Mouse (Mus musculus) intestine, embryonic 14.5 days (tissue): ENCODE data around the gene Opa3. TPM values are rescaled to one million over a fixed set of nuclear protein-coding genes. Genes with fewer than 3 reads are reported as not detected.

ENCODE experiments used
- ATAC-seq: fragments of 200-750 bp; cut with Nextera tagmentation; replicated peaks from 2 replicates; pipeline ENCODE4 v1.8.0; 2017; ENCODE audit warnings: low read depth, moderate number of reproducible peaks, moderate TSS enrichment, moderate library complexity; ENCODE audit not compliant: low FRiP score, low TSS enrichment
- DNase-seq: peaks from one replicate; pipeline ENCODE4 v3.0.0-alpha.2; 2018; ENCODE audit warnings: low spot score
- H3K27ac ChIP-seq: fragments of 300-500 bp; sonication (generic); 2 replicates; pipeline ENCODE4 v1.5.1; 2014; ENCODE audit warnings: low read depth, mild to moderate bottlenecking, control low read depth
- H3K27me3 ChIP-seq: fragments of 300-500 bp; sonication (generic); replicated peaks from 2 replicates; pipeline ENCODE4 v1.6.1; 2014; ENCODE audit warnings: low read length, control low read depth; ENCODE audit not compliant: control insufficient read depth, insufficient read depth
- H3K36me3 ChIP-seq: fragments of 300-500 bp; sonication (generic); 2 replicates; pipeline ENCODE4 v1.6.1; 2014; ENCODE audit warnings: low read length, control low read depth; ENCODE audit not compliant: control insufficient read depth, insufficient read depth
- H3K4me1 ChIP-seq: fragments of 300-500 bp; sonication (generic); replicated peaks from 2 replicates; pipeline ENCODE4 v1.6.1; 2014; ENCODE audit warnings: low read length, control low read depth, mixed read lengths; ENCODE audit not compliant: control insufficient read depth, insufficient read depth
- H3K4me2 ChIP-seq: fragments of 300-500 bp; sonication (generic); 2 replicates; pipeline ENCODE4 v1.6.1; 2014; ENCODE audit warnings: low read length
- H3K4me3 ChIP-seq: fragments of 300-500 bp; sonication (generic); 2 replicates; pipeline ENCODE4 v1.5.1; 2014; ENCODE audit warnings: low read depth, low read length, control low read depth, mixed read lengths
- H3K9ac ChIP-seq: fragments of 300-500 bp; sonication (generic); 2 replicates; pipeline ENCODE4 v1.6.1; 2014; ENCODE audit warnings: mild to moderate bottlenecking, low read length
- H3K9me3 ChIP-seq: fragments of 300-500 bp; sonication (generic); 2 replicates; pipeline ENCODE4 v1.6.1; 2016; ENCODE audit warnings: low read length, control low read depth; ENCODE audit not compliant: control insufficient read depth
- WGBS: fragments of 180-500 bp; shearing (Covaris S2); extraction: QIAGEN DNeasy Blood & Tissue Kit; methylation state at CpG from one replicate; pipeline ENCODE4 v1.1.7; 2014; 5-methylcytosine and 5-hydroxymethylcytosine counted together
- polyA plus RNA-seq: library from polyadenylated mRNA; unstranded; fragments of >200 nt; fragmentation: Nextera tagmentation; extraction: Ambion mirVana; gene quantifications from 2 replicates; pipeline ENCODE4 v1.2.1, GENCODE M21; 2014

The Opa3 gene
- polyA plus RNA-seq, 1 experiment from 2014 or later = 37.4 TPM

DNA sequence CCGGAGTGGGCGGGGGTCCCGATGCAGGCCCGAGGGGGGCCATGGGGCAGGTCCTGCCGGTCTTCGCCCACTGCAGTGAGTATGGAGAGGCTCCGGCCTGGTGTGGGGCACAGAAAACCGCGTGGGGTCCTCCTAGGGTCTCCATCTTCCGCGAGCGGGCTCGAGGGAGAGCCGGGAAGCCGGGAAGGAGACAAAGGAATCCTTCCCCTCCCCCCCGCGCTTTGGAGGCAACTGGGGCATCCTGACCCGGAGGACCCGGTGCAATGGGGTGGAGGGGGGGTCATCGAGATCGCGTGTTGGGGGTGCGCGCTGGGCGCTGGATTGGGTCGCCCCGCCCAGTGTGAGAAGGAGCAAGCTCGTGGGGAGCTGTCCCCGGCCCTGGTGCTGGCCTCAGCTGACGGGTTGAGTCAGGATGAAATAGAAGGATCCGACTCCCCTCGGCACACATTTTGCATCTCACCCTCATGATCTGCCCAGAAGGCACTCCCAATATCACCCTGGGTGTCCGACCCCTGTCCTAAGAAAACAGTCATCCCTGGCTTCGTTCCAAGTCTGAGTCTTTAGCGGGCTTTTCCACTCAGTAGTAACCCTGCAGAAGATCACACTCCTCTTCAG, 54.8 kb downstream of the Opa3 start:
- Histone ChIP-seq H3K4me3 (peak overlapping the region; percentile 55), H3K36me3 (no peaks in the 10 kb centered on the region), H3K4me2 (peak overlapping the region; percentile 96), H3K27me3 (peaks cover 44% of the 10 kb centered on the region), H3K4me1 (0 out of 2 replicates have a peak, but pooled peaks cover 5% of the 10 kb centered on the region), H3K9ac (peak overlapping the region; percentile 41), H3K27ac (no peak overlapping the region), H3K9me3 (no peaks in the 10 kb centered on the region)
- 1% methylated on average over 34 of the region's 35 CpGs for WGBS
- peak; percentile 67 for ATAC-seq
- DNase-seq = peak; percentile 91

DNA sequence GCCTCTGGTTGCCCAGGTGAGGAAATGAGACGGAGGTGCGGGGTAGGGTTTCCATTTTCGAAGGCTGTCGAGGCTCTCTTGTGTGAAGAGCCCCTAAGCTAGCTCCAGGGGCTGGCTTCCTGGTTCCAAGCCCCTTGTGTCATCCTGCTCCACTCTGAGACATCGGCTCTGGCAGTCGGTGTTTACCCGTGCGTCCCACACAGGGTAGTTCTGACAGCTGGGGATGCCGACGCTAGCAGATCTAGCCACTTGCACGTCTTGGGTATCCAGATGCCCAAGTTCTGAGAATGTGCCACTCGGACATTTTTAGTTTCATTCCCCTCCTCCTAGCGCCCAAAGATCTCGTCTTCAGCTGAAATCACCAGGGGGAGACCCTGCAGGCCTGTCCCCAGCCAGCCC, 55.3 kb downstream of the Opa3 start:
- DNase-seq (no peak), ATAC-seq (no peak)
- H3K9me3 ChIP-seq = no peaks in the 10 kb centered on the region
- peaks cover 39% of the 10 kb centered on the region for H3K27me3 ChIP-seq
- H3K27ac ChIP-seq = no peak overlapping the region
- 39% methylated on average over 14 of the region's 14 CpGs for WGBS
- H3K4me3 ChIP-seq = peak overlapping the region; percentile 55; the same call in 1 of the 2 replicates
- H3K4me2 ChIP-seq = peak overlapping the region; percentile 96
- H3K9ac ChIP-seq = no peak overlapping the region
- 0 out of 2 replicates have a peak, but pooled peaks cover 5% of the 10 kb centered on the region for H3K4me1 ChIP-seq
- no peaks in the 10 kb centered on the region for H3K36me3 ChIP-seq

DNA sequence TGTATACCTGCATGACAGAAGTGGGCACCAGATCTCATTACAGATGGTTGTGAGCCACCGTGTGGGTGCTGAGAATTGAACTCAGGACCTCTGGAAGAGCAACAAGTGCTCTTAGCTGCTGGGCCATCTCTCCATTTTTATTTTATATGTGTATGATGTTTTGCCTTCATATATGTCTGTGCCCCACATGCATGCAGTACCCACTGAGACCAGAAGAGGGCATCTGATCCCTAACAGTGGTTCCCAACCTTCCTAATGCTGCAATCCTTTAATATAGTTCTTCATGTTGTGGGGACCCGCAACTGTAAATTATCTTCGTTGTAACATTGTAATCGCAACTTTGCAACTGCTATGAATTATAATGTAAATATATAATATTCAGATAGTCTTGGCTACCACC, 56.6 kb downstream of the Opa3 start:
- Histone ChIP-seq H3K4me1 (0 out of 2 replicates have a peak, but pooled peaks cover 5% of the 10 kb centered on the region), H3K27ac (no peak overlapping the region), H3K9me3 (no peaks in the 10 kb centered on the region), H3K4me3 (no peak overlapping the region), H3K36me3 (no peaks in the 10 kb centered on the region), H3K27me3 (peaks cover 26% of the 10 kb centered on the region), H3K4me2 (no peak overlapping the region), H3K9ac (no peak overlapping the region)
- WGBS = 28% methylated on average over 4 of the region's 4 CpGs
- DNase-seq (peak; percentile 84), ATAC-seq (no peak)

DNA sequence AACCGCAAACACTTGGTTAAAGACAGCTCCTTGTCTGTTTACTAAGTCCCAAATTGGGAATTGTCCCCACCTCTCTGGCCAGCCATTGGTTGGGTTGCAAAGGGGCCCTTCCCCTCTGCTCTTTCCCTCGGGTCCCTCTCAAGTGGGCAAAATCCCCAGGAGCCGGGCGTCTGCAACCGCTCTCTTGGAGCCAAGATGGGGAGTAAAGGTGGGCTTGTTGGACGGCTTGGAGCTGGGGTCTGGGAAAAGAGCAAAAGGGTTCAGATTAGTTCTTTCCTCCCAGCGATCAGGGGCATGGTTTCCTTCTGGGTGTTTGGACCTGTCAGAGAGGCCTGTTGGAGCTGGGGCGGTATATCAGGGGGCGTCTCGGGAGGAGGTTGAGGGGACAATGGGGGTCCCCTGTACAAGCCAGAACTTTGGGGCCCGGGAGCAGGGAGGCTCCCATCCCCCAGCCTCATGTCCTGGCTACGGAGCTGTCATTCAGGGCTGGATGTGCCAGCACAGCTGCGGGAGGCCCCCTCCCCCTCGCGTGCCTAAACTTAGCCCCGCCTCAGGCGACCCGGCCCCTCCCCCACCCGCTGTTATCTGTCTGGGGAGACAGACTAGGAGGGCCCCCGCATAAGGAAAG, 62.9 kb downstream of the Opa3 start:
- no peak; the same call in 1 of the 2 replicates for ATAC-seq
- peak overlapping the region; percentile 57 for H3K27ac ChIP-seq
- H3K36me3 ChIP-seq = no peaks in the 10 kb centered on the region
- DNase-seq = peak; percentile 67
- peaks cover 11% of the 10 kb centered on the region; the same call in 1 of the 2 replicates for H3K4me1 ChIP-seq
- peak overlapping the region; percentile 30 for H3K4me3 ChIP-seq
- no peaks in the 10 kb centered on the region for H3K9me3 ChIP-seq
- no peaks in the 10 kb centered on the region for H3K27me3 ChIP-seq
- H3K9ac ChIP-seq = peak overlapping the region; percentile 31
- peak overlapping the region; percentile 74 for H3K4me2 ChIP-seq
- 1% methylated on average over 20 of the region's 20 CpGs for WGBS

DNA sequence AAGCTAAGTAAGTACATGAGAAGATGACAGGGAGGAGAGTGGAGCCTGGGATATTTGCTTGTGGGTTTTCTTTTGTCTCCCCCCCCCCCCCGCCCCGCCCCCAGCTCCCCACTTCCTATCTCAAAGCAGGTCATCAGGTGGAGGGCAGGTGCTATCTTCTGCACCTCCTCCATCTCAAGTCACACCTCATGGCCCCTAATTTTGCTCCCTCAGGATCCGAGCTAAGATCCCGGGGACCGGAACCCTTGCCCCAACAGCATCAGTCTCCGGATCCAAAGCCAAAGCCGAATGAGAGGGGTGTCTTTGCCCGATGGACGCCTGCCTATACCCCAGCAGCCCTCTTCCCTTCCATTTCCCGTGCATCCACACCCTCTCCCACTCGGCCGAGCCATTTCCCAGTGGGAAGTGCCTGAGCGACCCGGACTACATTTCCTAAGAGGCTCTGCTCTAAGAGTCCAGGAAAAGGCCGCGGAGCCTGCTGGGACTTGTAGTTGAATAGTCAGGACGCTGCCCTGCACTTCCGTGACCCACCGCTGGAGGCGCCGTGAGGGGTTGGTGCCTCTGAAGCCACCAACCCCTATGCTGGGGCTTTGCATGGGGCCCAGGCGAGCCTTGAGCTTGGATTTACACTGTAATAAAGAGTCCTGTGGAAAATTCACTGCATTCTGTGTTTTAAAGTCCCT, 67.5 kb downstream of the Opa3 start:
- H3K4me2 ChIP-seq = peak overlapping the region; percentile 57
- no peaks in the 10 kb centered on the region for H3K36me3 ChIP-seq
- H3K27me3 ChIP-seq = no peaks in the 10 kb centered on the region
- H3K9me3 ChIP-seq = no peaks in the 10 kb centered on the region
- H3K9ac ChIP-seq = peak overlapping the region; percentile 25; the same call in 1 of the 2 replicates
- WGBS = 14% methylated on average over 21 of the region's 22 CpGs
- peak overlapping the region; percentile 31 for H3K4me3 ChIP-seq
- peaks cover 12% of the 10 kb centered on the region; the same call in 1 of the 2 replicates for H3K4me1 ChIP-seq
- H3K27ac ChIP-seq = no peak overlapping the region
- ATAC-seq (peak; percentile 56), DNase-seq (peak; percentile 100)

DNA sequence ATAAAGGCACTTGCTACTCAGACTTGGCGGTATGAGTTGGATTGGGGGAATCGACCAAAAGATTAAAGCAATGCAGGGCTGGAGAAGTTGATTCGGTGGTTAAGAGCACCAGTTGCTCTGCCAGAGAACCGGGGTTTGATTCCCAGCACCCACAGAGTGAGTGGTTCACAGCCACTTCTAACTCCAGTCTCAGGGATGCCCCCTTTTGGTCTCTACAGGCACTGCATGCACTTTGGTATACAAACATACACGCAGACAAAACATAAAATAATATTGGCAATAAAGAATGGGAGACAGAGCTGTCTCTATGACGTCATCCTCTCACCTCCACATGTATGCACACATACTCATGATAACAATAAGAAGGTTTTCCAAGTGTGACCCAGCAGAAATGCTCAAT, 68.9 kb downstream of the Opa3 start:
- no peak overlapping the region for H3K4me2 ChIP-seq
- no peak overlapping the region for H3K4me3 ChIP-seq
- peaks cover 7% of the 10 kb centered on the region for H3K27me3 ChIP-seq
- H3K27ac ChIP-seq = no peak overlapping the region
- peaks cover 5% of the 10 kb centered on the region for H3K4me1 ChIP-seq
- ATAC-seq (no peak), DNase-seq (no peak)
- 82% methylated on average over 6 of the region's 6 CpGs for WGBS
- H3K9me3 ChIP-seq = no peaks in the 10 kb centered on the region
- H3K9ac ChIP-seq = no peak overlapping the region
- no peaks in the 10 kb centered on the region for H3K36me3 ChIP-seq

DNA sequence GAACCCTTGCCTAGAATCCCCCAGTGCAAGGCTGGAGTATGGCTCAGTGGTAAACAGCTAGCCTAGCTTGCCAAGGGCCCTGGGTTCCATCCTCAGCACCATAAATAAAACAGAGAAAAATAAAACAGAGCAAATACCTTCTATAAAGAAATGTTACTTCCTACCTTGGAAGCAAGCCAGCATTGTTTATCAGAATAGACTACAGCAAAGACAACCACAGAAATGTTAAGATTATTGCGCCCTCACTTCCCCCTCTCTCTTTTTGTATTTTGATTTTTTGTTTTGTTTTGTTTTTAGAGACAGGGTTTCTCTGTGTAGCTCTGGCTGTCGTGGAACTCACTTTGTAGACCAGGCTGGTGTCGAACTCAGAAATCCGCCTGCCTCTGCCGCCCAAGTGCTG, 69.7 kb downstream of the Opa3 start:
- H3K9ac ChIP-seq = no peak overlapping the region
- peaks cover 14% of the 10 kb centered on the region for H3K27me3 ChIP-seq
- H3K9me3 ChIP-seq = no peaks in the 10 kb centered on the region
- H3K27ac ChIP-seq = no peak overlapping the region
- H3K36me3 ChIP-seq = no peaks in the 10 kb centered on the region
- 87% methylated on average over 5 of the region's 5 CpGs for WGBS
- no peak overlapping the region for H3K4me3 ChIP-seq
- DNase-seq (no peak), ATAC-seq (no peak)
- peaks cover 5% of the 10 kb centered on the region for H3K4me1 ChIP-seq
- H3K4me2 ChIP-seq = no peak overlapping the region

DNA sequence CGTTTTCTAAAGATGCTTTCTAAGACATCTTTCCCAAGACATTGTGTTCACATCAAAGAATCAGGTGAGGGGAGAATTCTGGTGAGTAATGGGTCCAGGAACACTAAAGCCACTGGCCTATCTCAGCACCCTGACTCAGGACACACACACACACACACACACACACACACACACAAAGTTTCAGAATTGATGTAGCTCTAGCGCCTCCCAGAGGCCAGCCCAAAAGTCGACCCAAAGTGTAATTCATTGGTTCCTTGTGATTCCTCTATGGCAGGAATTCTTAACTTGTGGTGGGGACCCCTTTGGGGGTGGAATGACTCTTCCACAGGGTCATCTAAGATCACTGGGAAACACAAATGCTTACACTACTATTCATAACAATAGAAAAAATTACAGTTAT, 71.1 kb downstream of the Opa3 start:
- Histone ChIP-seq H3K36me3 (no peaks in the 10 kb centered on the region), H3K27me3 (peaks cover 28% of the 10 kb centered on the region), H3K27ac (no peak overlapping the region), H3K4me1 (peaks cover 5% of the 10 kb centered on the region), H3K9me3 (no peaks in the 10 kb centered on the region), H3K4me2 (no peak overlapping the region), H3K9ac (no peak overlapping the region), H3K4me3 (no peak overlapping the region)
- DNase-seq = no peak
- 20% methylated on average over 3 of the region's 3 CpGs for WGBS
- ATAC-seq = no peak
